Mouse (Mus musculus) embryo, embryonic 11.5 days (tissue): ENCODE results near the gene Entpd3.

ENCODE experiments used
- DNase-seq: peaks from one replicate; pipeline ENCODE4 v3.0.0-alpha.2; 2012; ENCODE audit warnings: low read depth, low spot score

Entpd3 gene

DNA sequence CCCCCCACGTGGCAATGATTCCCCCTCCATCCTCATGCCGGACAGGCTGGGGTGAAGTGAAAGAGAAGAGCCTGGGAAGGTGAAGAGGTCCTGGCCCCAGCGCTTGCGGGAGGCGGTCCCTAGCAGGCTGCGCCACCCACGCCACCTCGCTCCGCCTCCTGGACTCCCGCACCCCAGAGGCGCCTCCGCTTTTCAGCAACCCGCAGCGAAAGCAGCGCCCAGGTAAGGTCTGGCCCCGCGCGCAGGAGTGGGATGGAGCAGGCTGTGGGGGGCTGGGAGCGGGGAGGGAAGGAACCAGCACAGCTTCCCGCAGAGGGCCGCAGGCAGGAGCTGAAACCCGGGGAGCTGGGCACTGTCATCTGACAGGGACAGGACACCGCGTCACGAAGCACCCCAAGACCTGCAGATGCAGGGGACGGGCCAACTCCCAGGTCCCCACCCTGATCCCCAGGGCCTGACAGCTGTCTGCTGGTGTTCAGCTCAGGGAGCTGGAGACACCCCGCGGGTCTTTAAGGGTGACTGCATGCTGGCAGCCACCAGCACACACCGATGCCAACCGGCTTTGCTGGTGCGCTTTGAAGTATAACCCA, at the start of gene Entpd3:
Entpd3 (plus strand) TSS at position 157 of the 590 bp plus-strand sequence.
- no peak for DNase-seq

GRCm38 (mm10) chr9:120491509-120491908, 48.1 kb upstream of the Entpd3 start:
- no peak for DNase-seq

DNA sequence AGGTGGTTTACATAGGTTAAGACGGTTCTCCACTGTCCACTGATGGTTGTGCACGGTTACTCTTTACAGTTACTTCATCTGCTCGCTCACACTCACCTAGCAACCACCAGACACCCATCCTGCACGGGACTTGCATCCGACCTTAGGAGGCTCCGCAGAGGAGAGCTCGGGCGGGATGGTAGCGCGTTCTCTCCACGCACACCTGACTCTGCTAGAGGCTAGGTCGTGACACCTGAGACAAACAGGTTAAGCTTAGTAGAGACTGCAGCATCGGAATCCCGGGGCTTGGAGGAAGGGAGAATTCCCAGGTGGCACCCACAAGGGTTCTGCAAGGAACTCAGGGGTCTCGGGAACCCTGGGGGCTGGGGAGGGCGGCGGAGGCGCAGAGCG, 47.6 kb upstream of the Entpd3 start, which contains the start of gene Eif1b:
Eif1b (plus strand) TSS at position 223 of the 390 bp plus-strand sequence.
- no peak for DNase-seq

DNA sequence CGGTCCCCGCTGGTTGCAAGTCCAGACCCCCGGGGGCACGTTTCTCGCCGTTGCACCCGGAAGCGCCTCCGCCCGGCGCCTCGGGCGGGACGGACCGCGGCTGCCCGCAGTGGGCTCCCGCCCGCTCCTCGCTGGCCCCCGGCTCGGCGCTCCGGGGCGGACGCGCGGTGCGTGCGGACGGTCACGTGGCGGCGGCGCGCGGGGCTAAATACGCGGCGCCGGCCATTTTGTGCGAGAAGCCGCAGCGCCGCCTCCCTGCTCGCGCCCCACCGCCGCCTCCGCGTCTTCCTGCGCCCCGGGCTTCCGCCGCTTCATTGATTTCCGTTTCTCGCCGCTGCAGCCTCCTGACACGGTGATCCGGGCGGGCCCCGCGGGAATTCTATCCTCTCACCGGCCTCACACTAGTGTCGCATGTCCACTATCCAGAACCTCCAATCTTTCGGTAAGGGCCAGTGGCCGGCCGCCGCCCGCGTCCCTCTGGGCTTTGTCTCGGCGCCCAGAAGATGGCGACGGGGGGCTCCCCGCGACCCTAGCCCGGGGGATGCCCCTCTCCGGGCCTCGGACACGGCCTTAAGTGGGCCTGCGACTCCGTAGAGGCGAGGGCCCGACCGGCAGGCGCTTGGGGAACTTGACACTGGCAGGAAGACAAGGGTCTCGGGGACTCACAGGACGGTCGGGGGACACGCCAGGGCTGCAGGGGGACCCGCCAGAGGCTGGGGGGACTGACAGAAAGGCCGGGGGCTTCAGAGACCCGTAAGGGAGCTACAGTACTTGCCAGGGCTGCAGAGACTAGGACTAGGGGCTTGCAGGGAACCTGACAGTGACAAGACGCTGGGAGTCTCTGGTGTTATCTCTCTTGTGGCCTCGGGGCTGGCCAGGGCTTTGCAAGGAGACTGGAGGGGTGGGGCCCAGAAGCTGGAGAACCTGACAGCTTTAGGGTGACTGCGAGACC, 46.9 kb upstream of the Entpd3 start:
- peak; percentile 54 for DNase-seq

GRCm38 (mm10) chr9:120493781-120494180, 45.8 kb upstream of the Entpd3 start:
- no peak for DNase-seq

DNA sequence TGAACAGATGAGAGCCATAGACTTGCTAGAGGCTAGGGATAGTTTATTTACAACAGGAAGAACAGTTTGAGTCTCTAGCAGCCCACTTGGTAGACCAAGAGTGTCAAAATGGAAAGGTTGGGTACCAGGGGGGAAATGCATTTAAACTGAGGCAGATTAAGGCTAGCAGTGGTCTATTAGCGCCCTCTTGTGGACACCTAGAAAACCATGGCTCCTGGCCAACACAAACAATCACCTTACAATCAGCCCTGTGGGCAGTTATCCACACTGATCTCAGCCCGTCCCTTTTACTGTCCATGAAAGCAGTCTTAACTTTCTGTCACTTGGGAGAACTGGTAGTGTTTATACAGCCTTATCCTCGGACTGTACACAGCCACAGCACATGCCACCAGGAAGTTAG, 42.9 kb upstream of the Entpd3 start:
- peak; percentile 65 for DNase-seq

- no peak for DNase-seq
Observed at GRCm38 (mm10) chr9:120497983-120498382, 41.6 kb upstream of the Entpd3 start.

DNA sequence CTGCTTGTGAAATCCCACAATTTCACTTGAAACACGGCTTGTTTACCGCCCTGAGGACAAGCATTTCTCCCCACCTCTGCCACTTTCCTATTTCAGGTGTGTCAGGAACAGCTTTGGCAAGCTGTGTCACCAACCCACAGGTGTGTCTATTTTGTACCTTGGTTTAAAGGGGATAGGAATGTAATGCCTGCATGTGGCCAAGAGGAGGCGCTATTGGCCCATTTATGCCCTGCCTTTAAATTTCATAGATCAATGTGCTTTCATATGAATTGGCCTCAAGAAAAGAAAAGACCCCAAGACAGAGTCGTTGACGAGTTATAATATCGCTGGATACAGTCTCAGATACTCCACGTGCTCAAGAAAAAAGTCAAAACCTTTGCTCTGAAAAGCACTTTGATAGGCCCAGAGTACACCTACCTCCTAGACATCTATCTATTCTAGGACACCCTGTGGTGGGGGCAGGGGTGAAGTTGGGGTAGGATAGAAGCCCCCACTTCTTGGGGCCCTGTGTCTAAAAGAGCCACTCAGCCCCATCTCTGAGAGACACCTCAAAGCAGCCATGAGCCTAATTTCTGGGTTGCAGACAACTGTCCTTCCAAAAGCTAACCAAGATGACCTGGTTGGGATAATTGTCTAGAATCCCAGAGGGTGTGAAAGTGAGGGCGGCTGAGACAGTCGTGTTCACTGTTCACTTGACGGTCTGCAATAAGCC, 38.3 kb upstream of the Entpd3 start:
- DNase-seq = no peak

GRCm38 (mm10) chr9:120502013-120502412, 37.6 kb upstream of the Entpd3 start:
- DNase-seq = peak; percentile 84

DNA sequence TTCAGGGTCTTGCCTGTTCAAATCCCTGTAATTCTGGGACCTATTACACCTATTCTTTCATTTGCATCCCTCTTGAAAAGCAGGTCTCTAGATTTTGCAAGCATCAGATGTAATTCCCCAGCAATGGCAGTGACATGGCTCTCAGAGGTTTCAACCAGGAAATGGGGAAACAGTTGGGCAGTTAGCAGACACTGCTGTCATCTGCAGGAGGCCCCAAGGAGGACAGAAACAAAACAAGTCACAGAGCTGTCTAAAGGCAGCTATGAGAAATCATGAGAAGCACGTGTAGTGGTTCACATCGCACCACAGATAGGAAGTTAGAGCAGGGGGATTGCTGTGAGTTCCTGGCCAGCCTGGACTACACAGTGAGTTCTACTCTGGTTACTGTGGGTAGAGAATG, 35.2 kb upstream of the Entpd3 start:
- no peak for DNase-seq

GRCm38 (mm10) chr9:120511781-120512180, 27.8 kb upstream of the Entpd3 start:
- DNase-seq = no peak

- DNase-seq = no peak
Observed at GRCm38 (mm10) chr9:120516720-120517119, 22.9 kb upstream of the Entpd3 start.

GRCm38 (mm10) chr9:120518946-120519345, 20.7 kb upstream of the Entpd3 start:
- DNase-seq = no peak

DNA sequence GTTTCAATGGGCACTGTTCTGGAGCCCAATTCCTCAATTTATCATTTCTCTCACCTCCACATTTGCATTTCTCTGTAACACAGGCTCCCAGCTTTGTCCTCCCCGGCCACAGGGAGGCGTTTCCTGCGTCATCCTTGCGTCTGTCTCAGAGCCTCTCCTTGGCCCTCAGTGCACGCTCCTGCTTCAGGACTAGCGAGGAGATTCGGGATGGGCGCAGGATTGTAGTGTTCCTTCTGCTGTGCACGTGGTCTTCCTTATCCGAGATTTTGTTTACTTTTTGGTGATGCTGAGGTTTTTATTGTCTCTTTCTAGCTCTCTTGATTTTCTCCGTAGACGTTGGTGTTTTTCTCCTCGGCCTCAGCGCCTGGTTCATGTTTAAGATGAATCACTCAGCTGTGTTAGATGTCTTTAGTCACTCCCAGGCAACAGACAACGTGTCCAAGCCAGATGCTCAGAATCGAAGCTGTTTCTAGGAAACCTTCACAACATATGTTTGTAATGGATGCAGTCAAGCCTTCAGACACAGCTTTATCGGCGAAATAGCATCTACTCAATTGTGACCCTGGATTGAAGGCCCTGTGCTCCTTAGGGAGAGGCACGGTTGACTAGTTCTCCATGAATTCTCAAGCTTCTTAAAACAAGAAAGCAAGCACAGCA, 20.0 kb upstream of the Entpd3 start:
- DNase-seq = no peak

- DNase-seq = no peak
Observed at GRCm38 (mm10) chr9:120521161-120521560, 18.5 kb upstream of the Entpd3 start.

GRCm38 (mm10) chr9:120527270-120527669, 12.3 kb upstream of the Entpd3 start:
- DNase-seq = no peak

DNA sequence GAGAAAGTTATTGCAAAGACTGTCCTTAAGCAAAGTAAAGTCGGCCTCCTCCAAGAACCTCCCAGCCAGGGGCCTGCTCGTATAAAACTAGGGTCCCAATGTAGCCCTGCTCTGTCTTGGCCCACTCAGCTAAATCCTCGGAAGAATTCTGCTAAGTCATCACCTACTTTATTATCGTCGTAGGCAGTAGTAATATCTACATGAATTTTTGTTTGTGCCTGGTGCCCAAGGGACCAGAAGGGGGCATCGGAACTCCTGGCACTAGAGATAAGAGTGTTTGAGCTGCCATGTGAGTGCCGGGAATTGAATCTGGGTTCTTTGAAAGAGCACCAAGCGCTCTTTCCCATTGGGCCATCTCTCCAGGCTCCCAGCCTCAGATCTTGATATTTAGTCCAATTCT, 11.7 kb upstream of the Entpd3 start:
- DNase-seq = no peak

DNA sequence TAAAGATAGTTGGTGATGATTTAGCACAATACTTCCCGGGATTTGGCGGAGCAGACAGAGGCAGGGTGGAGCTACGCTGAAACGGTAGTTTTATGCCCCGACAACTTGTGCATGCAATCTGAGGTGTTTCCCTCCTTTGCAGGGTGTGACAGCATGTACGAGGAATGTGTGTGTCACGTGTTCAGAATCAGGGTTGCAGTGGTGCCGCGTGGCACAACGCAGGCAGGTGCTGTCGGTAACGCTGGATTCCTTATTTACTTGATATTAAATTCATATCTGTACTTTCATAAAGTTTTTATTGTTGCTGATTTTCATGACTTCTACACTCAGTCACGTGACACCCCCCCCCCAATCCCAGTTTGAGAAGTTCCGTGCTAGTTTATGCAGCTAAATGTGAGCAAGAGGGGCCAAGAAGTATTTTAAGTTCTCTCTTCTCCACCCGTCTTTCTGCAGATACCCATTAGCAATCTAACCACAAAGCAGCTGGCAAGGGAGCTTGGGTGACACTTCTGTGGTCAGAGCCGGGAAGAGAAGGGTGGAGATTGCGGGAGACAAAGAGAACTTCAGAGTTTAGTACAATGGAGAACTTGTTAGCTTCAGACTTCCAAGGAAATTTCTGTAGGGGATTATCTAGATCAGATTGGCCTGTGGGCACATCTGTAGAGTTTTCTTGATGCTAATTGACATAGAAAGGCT, 10.7 kb upstream of the Entpd3 start:
- no peak for DNase-seq

- DNase-seq = no peak
Observed at GRCm38 (mm10) chr9:120530471-120530870, 9.1 kb upstream of the Entpd3 start.

DNA sequence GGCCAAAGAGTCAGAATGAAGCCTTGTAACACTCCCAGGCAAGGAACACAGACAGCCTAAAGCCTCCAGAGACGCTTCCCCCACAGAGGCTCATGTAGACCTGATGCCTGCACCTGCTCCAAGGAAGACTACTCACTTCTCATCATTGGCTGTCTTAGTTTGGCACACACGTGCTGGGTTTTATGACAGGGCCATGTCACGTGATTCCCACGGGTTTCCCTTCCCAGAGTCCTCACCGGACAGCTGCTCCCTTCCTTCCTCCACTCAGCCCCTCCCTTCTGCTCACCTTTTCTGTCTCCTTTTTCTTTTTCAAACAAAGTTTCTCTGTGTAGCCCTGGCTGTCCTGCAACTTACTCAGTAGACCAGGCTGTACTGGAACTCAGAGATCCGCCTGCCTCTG, 7.6 kb upstream of the Entpd3 start:
- DNase-seq = no peak

DNA sequence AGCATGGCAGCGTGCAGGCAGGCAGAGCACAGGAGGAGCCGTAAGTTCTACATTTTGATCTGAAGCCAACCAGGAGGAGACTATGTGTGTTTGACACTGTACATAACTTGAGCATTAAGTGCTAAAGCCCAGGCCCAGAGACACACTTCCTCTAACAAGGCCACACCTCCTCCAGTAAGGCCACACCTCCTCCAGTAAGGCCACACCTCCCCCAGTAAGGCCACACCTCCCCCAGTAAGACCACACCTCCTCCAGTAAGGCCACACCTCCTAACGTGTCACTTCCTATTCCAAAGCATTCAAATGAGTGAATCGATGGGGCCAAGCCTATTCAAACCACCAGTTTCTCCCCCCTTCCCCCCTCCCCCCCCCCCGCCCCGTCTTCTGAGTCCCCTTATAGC, 6.9 kb upstream of the Entpd3 start:
- DNase-seq = no peak
